Mouse (Mus musculus) hindbrain, embryonic 14.5 days (tissue): ENCODE data around the gene Atg7. TPM values are rescaled to one million over a fixed set of nuclear protein-coding genes. Genes with fewer than 3 reads are reported as not detected.

Source experiments
- ATAC-seq: fragments of 200-750 bp; cut with Nextera tagmentation; 2 replicates; pipeline ENCODE4 v1.8.0; 2017; ENCODE audit warnings: moderate number of reproducible peaks, mild to moderate bottlenecking, moderate TSS enrichment, moderate library complexity; ENCODE audit not compliant: low FRiP score
- DNase-seq: peaks from one replicate; pipeline ENCODE4 v3.0.0-alpha.2; 2015; ENCODE audit warnings: low spot score
- H3K27ac ChIP-seq: fragments of 300-500 bp; sonication (generic); 2 replicates; pipeline ENCODE4 v1.5.1; 2014; ENCODE audit warnings: mild to moderate bottlenecking, moderate library complexity
- H3K27me3 ChIP-seq: fragments of 300-500 bp; sonication (generic); 2 replicates; pipeline ENCODE4 v1.6.1; 2014; ENCODE audit warnings: mild to moderate bottlenecking, low read length, mixed read lengths; ENCODE audit not compliant: control insufficient read depth, insufficient read depth
- H3K36me3 ChIP-seq: fragments of 300-500 bp; sonication (generic); replicated peaks from 2 replicates; pipeline ENCODE4 v1.6.1; 2014; ENCODE audit not compliant: control insufficient read depth, insufficient read depth
- H3K4me1 ChIP-seq: fragments of 300-500 bp; sonication (generic); replicated peaks from 2 replicates; pipeline ENCODE4 v1.6.1; 2014; ENCODE audit warnings: antibody characterized with exemption, low read length, mixed read lengths; ENCODE audit not compliant: control insufficient read depth, insufficient read depth
- H3K4me2 ChIP-seq: fragments of 300-500 bp; sonication (generic); replicated peaks from 2 replicates; pipeline ENCODE4 v1.6.1; 2014; ENCODE audit warnings: mild to moderate bottlenecking, moderate library complexity
- H3K4me3 ChIP-seq: fragments of 300-500 bp; sonication (generic); replicated peaks from 2 replicates; pipeline ENCODE4 v1.5.1; 2014; ENCODE audit warnings: mild to moderate bottlenecking, low read length
- H3K9ac ChIP-seq: fragments of 300-500 bp; sonication (generic); 2 replicates; pipeline ENCODE4 v1.6.1; 2014
- H3K9me3 ChIP-seq: fragments of 300-500 bp; sonication (generic); 2 replicates; pipeline ENCODE4 v1.6.1; 2016; ENCODE audit warnings: low read length; ENCODE audit not compliant: control insufficient read depth
- WGBS: fragments of 180-500 bp; shearing (Covaris S2); extraction: QIAGEN DNeasy Blood & Tissue Kit; methylation state at CpG from one replicate; pipeline ENCODE4 v1.1.7; 2014; 5-methylcytosine and 5-hydroxymethylcytosine counted together
- polyA plus RNA-seq: library from polyadenylated mRNA; unstranded; fragments of >200 nt; fragmentation: Nextera tagmentation; extraction: Ambion mirVana; gene quantifications from 2 replicates; pipeline ENCODE4 v1.2.1, GENCODE M21; 2014

Gene Atg7
- polyA plus RNA-seq, 1 experiment from 2014 or later = 18.9 TPM

- Histone ChIP-seq H3K4me2 (no peak overlapping the region), H3K9me3 (no peaks in the 10 kb centered on the region), H3K4me3 (no peak overlapping the region), H3K4me1 (no peaks in the 10 kb centered on the region), H3K9ac (no peak overlapping the region), H3K27me3 (no peaks in the 10 kb centered on the region), H3K27ac (no peak overlapping the region), H3K36me3 (no peaks in the 10 kb centered on the region)
- 88% methylated on average over 4 of the region's 4 CpGs for WGBS
- no peak for ATAC-seq
- DNase-seq = no peak
Observed at GRCm38 (mm10) chr6:114812779-114813178, 169.9 kb downstream of the Atg7 start.

DNA sequence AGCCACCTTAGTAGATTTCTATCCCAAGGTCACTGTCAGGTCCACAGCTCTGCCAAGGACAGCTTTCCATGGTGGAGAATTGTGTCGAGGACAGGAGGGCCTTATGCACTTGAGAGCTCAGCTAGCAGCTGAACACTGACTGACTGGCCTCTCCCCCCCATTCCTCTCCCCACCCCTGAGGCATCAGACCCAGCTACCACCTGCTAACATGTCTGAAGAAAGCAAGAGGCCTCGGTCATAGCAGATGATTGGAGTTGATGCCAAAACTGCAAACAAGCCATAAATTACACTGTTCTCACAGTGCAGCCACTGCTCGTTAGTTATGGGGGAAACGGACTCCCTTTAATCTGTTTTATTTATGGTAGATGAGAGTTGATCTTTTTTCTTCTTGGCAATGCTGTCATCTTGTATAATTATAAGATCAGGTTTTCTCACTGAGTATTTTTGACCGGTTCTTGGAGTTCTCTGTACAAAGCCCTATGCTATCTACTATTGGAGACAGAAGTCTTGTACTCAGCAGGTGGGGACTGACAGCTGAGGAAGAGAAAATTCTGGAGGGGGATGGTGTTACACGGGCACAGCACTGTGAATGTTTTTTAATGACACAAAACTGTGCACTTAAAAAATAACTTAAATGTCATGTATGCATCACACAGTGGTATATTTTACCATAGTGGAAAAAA is 171.4 kb downstream of the Atg7 start:
- H3K27ac ChIP-seq = no peak overlapping the region
- no peaks in the 10 kb centered on the region for H3K27me3 ChIP-seq
- H3K4me3 ChIP-seq = no peak overlapping the region
- no peaks in the 10 kb centered on the region for H3K9me3 ChIP-seq
- H3K36me3 ChIP-seq = no peaks in the 10 kb centered on the region
- DNase-seq (no peak), ATAC-seq (no peak)
- H3K4me2 ChIP-seq = no peak overlapping the region
- no peaks in the 10 kb centered on the region for H3K4me1 ChIP-seq
- no peak overlapping the region for H3K9ac ChIP-seq
- 70% methylated on average over 6 of the region's 6 CpGs for WGBS

DNA sequence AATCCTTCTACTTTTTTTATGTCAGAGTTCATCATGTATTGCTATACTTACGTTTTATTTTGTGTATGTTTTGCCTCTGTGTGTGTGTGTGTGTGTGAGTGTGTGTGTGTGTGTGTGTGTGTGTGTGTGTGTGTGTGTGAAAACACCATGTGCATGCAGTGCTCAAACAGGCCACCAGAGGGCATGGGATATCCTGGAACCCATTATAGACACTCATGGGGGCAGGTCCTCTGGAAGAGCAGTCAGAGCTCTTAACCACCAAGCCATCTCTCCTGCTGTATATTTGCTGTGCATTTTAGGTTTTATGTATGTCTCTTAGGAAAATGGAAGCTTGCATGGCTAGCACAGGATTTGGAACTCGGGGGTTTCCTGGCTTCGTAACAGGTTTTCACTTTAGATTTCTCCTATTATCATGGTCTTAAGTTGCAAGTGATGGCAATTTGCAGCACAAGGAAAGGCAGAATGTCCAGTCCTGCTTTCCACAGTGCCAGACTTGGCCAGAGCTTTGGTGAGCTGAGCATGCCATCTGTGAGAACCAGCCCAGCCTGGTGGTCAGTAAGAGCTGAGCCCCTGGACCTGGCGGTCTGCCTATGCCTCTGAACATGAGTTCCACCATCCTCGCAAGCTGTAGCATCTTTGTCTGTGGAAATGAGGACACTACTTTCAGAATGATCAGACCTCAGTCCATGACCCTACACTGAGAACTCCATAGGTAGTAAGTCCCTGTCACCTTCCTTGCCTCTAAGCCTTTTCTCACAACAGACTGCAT is 172.2 kb downstream of the Atg7 start:
- Histone ChIP-seq H3K4me2 (no peak overlapping the region), H3K27me3 (no peaks in the 10 kb centered on the region), H3K4me3 (no peak overlapping the region), H3K9ac (no peak overlapping the region), H3K36me3 (no peaks in the 10 kb centered on the region), H3K4me1 (no peaks in the 10 kb centered on the region), H3K27ac (no peak overlapping the region), H3K9me3 (no peaks in the 10 kb centered on the region)
- WGBS = 95% methylated on average over 5 of the region's 5 CpGs
- ATAC-seq = no peak
- no peak for DNase-seq

DNA sequence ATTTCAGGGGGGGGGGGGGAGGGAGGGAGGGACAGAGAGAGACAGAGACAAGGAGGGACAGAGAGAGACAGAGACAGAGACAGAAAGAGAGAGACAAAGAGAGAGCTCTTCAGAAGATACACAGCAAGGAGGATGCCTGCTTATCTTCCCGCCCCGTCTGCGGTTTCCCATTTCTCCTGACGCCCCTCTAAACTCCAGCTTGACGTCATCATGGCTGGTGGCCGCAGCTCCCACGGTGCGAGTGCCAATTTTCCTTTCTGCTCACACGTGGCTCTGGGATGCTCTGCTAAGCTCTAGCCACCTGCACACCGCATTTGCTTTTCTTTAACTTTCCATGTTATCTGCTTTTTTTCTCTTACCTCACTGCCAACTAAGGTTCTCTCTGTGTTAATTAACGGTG is 175.1 kb downstream of the Atg7 start:
- H3K36me3 ChIP-seq = no peaks in the 10 kb centered on the region
- H3K4me3 ChIP-seq = no peak overlapping the region
- ATAC-seq (no peak), DNase-seq (no peak)
- H3K9ac ChIP-seq = no peak overlapping the region
- WGBS = 53% methylated on average over 11 of the region's 11 CpGs
- no peak overlapping the region for H3K27ac ChIP-seq
- H3K9me3 ChIP-seq = no peaks in the 10 kb centered on the region
- no peak overlapping the region for H3K4me2 ChIP-seq
- no peaks in the 10 kb centered on the region for H3K27me3 ChIP-seq
- H3K4me1 ChIP-seq = 0 out of 2 replicates have a peak, but pooled peaks cover 2% of the 10 kb centered on the region

- Histone ChIP-seq H3K9me3 (no peaks in the 10 kb centered on the region), H3K27ac (no peak overlapping the region), H3K4me1 (0 out of 2 replicates have a peak, but pooled peaks cover 2% of the 10 kb centered on the region), H3K36me3 (no peaks in the 10 kb centered on the region), H3K4me3 (no peak overlapping the region), H3K27me3 (no peaks in the 10 kb centered on the region), H3K4me2 (no peak overlapping the region), H3K9ac (no peak overlapping the region)
- WGBS = 66% methylated on average over 6 of the region's 6 CpGs
- ATAC-seq = no peak
- DNase-seq = no peak
Observed at GRCm38 (mm10) chr6:114818471-114818870, 175.6 kb downstream of the Atg7 start.

- H3K9ac ChIP-seq = no peak overlapping the region
- 57% methylated on average over 9 of the region's 9 CpGs for WGBS
- no peak overlapping the region for H3K4me2 ChIP-seq
- no peaks in the 10 kb centered on the region for H3K9me3 ChIP-seq
- H3K4me1 ChIP-seq = 0 out of 2 replicates have a peak, but pooled peaks cover 2% of the 10 kb centered on the region
- ATAC-seq (no peak), DNase-seq (no peak)
- no peak overlapping the region for H3K27ac ChIP-seq
- H3K27me3 ChIP-seq = no peaks in the 10 kb centered on the region
- H3K4me3 ChIP-seq = no peak overlapping the region
- no peaks in the 10 kb centered on the region for H3K36me3 ChIP-seq
Observed at GRCm38 (mm10) chr6:114819971-114820481, 177.1 kb downstream of the Atg7 start.

DNA sequence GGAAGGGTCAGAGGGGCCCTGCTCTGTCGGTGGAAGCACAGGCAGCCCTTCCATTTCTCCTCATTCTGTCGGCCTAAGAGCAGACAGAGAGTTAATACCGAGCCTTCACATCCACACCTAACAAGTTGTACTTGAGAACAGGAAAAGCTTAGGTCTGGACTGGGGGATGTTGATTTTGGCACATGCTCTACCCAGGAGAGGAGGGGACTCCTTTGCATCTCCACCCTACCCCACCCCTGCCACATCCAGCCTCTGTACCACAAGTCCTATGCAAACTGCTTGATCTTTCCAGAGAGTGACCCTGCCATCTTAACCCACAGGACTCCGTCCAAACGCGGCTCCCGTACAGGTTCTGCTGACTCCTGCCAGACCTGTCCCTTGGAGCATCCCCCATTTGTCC is 178.7 kb downstream of the Atg7 start:
- Histone ChIP-seq H3K4me2 (no peak overlapping the region), H3K9me3 (no peaks in the 10 kb centered on the region), H3K9ac (no peak overlapping the region), H3K4me3 (no peak overlapping the region), H3K27me3 (no peaks in the 10 kb centered on the region), H3K36me3 (no peaks in the 10 kb centered on the region), H3K4me1 (0 out of 2 replicates have a peak, but pooled peaks cover 2% of the 10 kb centered on the region), H3K27ac (no peak overlapping the region)
- no peak for DNase-seq
- ATAC-seq = no peak
- 90% methylated on average over 7 of the region's 7 CpGs for WGBS

DNA sequence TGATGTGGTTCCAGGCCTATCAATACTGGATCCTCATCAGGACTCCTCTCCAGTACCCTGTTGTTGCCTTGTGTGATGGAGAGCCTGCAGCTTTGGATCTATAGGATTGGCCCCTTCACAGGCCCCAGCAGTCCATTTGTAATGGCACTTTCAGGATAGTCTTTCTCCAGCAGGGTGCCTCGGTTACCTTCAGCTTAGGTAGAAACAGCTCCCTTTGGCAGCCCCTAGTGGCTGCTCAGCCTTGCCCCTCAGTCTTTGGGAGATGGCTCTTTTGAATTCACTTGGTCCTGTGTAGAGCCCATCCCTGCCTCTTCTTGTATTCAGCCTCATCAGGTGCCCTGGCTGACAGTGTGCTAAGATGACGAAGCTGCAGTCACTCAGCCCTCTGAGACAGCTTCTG is 184.0 kb downstream of the Atg7 start:
- 0 out of 2 replicates have a peak, but pooled peaks cover under 1% of the 10 kb centered on the region for H3K4me1 ChIP-seq

DNA sequence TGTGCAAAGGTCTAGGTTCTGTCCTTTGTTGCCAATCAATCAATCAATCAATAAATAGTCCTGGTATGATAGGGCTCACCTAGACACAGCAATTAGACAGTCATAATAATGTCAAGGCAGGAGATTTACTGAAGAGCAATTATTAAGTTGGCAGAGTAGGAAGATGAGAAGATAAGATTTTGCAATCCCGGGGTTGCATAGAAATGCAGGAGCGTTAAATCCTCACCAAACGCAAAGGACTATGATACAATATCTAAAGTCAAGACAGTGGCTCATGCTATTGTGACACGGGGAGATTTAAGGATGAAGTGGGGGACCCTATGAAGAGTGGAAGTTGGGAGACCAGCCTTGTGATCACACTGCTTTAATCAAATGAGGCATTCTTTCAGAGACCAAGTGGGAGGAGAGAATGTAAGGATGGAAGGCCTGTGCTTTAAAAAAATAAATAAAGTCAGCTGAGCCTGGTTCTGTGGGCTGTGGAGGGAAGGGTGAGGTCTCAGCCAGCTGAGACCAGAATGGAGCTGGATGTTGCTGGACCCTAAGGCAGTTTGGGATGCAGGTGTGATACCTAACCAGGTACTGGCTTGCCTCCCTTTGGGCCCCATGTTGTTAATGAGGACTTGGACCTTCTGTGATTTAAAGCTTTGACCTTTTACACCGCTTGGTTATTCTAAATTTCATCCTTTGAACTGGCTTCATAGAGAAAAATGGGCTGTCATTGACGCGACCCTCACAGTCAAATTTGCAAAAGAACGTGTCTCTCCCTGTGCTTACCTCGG is 187.0 kb downstream of the Atg7 start:
- no peak for ATAC-seq
- H3K4me2 ChIP-seq = no peak overlapping the region
- H3K9me3 ChIP-seq = no peaks in the 10 kb centered on the region
- no peak overlapping the region for H3K9ac ChIP-seq
- WGBS = 86% methylated on average over 9 of the region's 9 CpGs
- 0 out of 2 replicates have a peak, but pooled peaks cover 17% of the 10 kb centered on the region for H3K4me1 ChIP-seq
- no peaks in the 10 kb centered on the region for H3K36me3 ChIP-seq
- no peak for DNase-seq
- no peak overlapping the region for H3K27ac ChIP-seq
- H3K27me3 ChIP-seq = no peaks in the 10 kb centered on the region
- no peak overlapping the region for H3K4me3 ChIP-seq

More for the DNA sequence above, 184.0 kb downstream of the Atg7 start:
- ATAC-seq = no peak
- Histone ChIP-seq H3K9me3 (no peaks in the 10 kb centered on the region), H3K4me3 (no peak overlapping the region), H3K27me3 (no peaks in the 10 kb centered on the region), H3K36me3 (no peaks in the 10 kb centered on the region), H3K27ac (no peak overlapping the region), H3K4me2 (no peak overlapping the region), H3K9ac (no peak overlapping the region)
- 72% methylated on average over 2 of the region's 2 CpGs for WGBS
- no peak for DNase-seq
